Mouse (Mus musculus) frontal cortex, postnatal 36 days (tissue): ENCODE data around the gene Zfp385b.

Source experiments
- DNase-seq, 2 experiments: peaks; one replicate each; pipeline ENCODE4 v3.0.0; 2022; ENCODE audit warnings: low spot score in 2 of 2

The Zfp385b gene

GRCm38 (mm10) chr2:77707138-77707537 lies 112.3 kb downstream of the Zfp385b start:
- DNase-seq = no peak

DNA sequence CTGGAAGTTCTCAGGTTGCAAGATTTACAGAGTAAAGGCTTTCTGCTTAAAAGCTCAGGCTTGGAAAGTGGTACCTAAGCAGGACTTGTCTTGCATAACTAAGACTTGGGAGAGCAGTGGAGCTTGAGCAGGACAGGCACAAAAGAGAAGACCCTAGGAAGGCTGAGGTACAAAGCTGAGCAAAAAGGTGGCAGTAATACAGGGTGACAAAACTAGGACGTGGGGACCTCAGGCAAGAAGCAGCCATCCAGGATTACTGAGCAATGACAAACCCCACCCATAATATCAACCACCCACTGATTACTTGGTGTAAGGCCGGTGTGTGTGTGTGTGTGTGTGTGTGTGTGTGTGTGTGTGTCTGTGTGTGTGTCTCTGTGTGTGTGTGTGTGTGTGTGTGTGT lies 114.0 kb downstream of the Zfp385b start:
- no peak for DNase-seq

GRCm38 (mm10) chr2:77703080-77703479 lies 116.4 kb downstream of the Zfp385b start:
- DNase-seq = peak; percentile 68 to 78

- DNase-seq = no peak
These were observed 128.3 kb downstream of the Zfp385b start for GRCm38 (mm10) chr2:77691174-77691573.

DNA sequence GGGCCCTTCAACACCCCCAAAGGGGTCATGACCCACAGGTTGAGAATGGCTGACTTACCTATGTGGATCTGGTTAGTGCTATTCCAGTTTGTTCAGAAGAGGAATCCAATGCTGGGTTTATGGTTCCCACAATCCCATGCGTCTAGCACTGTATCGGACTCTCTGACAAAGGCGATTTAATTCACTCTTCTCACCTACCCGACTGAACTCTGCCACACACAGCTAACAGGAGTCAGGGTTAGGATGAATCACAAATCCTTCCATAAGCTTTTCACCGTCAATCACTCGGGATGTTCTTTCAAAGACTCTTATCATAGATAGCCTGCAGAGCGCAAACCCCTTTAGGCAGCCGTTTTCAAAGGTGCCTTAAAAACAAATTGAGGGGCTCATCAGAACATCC lies 129.1 kb downstream of the Zfp385b start:
- no peak for DNase-seq

DNA sequence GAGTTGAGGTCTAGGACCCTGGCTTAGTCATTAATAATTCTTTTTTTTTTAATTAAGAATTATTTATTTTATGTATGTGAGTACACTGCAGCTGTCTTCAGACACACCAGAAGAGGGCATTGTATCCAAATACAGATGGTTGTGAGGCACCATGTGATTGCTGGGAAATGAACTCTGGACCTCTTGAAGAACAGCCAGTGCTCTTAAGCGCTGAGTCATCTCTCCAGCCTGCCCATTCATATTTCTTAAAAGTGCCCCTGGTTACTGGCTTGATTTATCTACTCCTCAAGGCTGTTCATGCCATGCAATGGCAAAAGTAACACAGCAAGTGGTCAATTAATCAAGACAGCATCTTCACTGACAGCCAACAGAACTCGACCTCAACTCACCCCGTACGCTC lies 130.8 kb downstream of the Zfp385b start:
- DNase-seq = no peak

DNA sequence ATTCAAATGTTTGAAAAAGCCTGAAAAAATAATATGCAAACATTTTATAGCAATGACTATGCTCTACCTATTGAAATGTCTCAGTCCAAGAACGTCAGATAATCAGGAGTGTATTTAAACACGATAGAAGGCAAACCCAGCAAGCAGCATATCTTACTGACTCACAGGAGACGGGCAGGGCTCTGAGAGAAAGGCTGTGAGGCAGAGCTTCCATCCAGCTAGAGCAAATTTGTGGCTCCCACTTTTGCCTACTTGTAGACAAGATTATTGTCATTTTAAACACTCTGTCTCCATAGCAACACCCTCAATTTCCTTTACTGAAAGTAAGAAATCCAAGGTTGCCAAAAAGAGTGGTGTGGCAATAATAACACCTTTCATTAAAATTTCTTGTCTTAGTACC lies 135.4 kb downstream of the Zfp385b start:
- no peak for DNase-seq

DNA sequence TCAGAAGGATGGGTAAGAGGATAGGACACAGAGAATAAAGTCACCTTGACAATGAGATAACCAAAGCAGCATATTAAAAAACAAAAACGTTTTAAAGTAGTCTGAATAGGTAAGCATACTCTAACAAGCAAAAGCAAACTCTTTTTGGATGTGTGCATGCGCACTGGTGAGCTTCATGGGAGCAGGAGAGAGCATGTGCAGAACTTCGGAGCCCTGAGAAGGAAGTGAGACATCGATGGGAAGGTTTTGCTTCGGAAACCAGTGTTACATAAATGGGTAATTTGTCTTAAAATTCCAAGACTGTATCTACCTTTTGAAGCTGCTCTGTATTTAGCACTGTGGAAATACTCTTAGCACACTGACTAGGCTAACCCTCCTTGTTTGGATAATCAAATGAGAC lies 137.2 kb downstream of the Zfp385b start:
- DNase-seq = no peak

- no peak for DNase-seq
These were observed 137.7 kb downstream of the Zfp385b start for GRCm38 (mm10) chr2:77681741-77682140.

- no peak for DNase-seq
These were observed 145.7 kb downstream of the Zfp385b start for GRCm38 (mm10) chr2:77673770-77674169.

DNA sequence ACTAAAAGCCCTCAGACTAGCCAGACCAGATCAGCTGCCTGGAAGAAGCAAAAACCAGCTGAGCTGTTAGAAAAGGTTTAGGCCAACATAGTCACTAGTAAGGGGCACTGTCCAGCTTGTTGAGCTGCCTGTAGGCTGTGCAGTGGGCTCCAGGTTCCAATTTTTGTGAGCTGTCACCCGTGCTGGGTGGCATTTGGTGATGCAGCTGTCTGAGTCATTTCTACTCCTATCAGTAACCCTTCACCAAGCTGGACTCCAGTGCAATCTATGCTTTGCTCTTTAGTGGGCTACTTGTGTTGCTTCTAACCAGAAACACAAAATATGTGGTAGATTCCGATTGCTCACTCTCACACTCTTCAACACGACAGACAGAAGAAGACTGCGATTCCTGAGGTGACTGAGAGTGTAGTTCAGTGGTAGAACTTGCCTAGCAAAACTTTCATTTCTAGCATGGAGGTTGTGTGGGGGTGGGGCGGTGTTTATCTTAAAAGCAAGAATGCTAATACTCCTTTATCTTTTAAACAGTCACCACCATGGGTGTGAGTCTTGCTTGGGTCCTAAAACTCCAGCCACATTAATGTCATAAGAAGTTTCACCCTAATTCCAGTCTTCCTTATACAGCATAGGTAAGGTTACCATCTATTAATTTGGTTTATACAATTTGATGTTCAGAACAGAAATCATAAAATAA lies 147.1 kb downstream of the Zfp385b start:
- DNase-seq = no peak

DNA sequence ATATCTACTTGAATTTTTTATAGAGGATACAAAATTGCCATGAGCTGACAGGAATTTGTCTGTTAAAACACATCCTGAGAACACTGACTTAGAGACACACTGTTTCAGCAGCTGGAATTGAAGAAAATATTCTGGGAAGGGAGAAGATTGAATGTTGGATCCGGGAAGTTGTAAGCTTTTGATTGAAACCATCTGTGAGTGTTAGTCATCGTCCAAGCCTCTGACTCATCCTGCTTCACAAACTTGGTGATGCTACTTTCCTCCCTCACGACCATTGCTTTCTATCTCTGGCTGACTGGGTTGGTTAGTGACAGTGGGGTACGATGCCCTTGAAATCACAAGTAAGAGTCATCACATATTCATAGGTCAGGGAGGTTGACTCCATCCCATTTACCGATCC lies 157.3 kb downstream of the Zfp385b start:
- peak; percentile 44 to 59 for DNase-seq

GRCm38 (mm10) chr2:77653686-77654085 lies 165.8 kb downstream of the Zfp385b start:
- no peak for DNase-seq

- peak; percentile 36 to 46 for DNase-seq
These were observed 177.8 kb downstream of the Zfp385b start for GRCm38 (mm10) chr2:77641521-77642170.

GRCm38 (mm10) chr2:77639993-77640392 lies 179.4 kb downstream of the Zfp385b start:
- no peak for DNase-seq

- DNase-seq = no peak
These were observed 187.8 kb downstream of the Zfp385b start for GRCm38 (mm10) chr2:77631606-77632005.

GRCm38 (mm10) chr2:77627622-77628231 lies 191.7 kb downstream of the Zfp385b start:
- no peak for DNase-seq

- no peak for DNase-seq
These were observed 200.8 kb downstream of the Zfp385b start for GRCm38 (mm10) chr2:77618686-77619085.

GRCm38 (mm10) chr2:77610303-77610991 lies 209.0 kb downstream of the Zfp385b start:
- no peak for DNase-seq

- DNase-seq = no peak
These were observed 210.0 kb downstream of the Zfp385b start for GRCm38 (mm10) chr2:77609452-77609851.

- DNase-seq = no peak
These were observed 210.8 kb downstream of the Zfp385b start for GRCm38 (mm10) chr2:77608666-77609065.

- no peak for DNase-seq
These were observed 226.0 kb downstream of the Zfp385b start for GRCm38 (mm10) chr2:77593461-77593860.

DNA sequence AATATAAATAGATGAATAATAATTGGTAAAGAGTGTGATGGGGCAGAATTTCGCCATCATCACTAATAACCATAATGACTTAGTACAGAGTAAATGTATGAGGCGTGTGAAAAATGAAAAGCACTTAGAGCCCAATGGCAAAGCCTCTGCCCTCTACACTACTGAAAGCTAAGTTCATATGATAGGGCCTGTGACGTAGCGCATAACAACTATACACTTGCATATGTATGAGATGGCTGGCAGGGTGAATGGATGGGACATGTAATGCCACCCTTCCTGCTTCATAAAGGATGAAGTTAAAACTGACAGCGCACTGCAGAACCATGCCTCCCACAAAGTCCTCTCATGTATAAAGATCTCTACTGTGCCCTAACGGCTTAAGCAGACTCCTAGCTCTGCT lies 226.9 kb downstream of the Zfp385b start:
- DNase-seq = no peak
